Mouse (Mus musculus) T-helper 1 cell (primary cell): ENCODE measurements around the gene Rab7.
"Not testable (repeated sequence)": the region's sequence is repeated elsewhere in the genome, so short reads cannot be mapped to it uniquely, and the experiment has no call there.

Experiments used
- in situ Hi-C: fragments of 300-600 bp; cut with MboI, MseI; formaldehyde crosslinking; loops from one replicate; pipeline ENCODE4 v1.15.1; 2025; ENCODE audit warnings: high pct_unique_total_duplicates

Rab7 gene

GRCm38 (mm10) chr6:88054081-88054835, 9.2 kb upstream of the Rab7 start:
- in situ Hi-C loops: no loop called here

GRCm38 (mm10) chr6:88053228-88054080, 8.4 kb upstream of the Rab7 start:
- in situ Hi-C loops: no loop called here

GRCm38 (mm10) chr6:88051206-88051605, 6.1 kb upstream of the Rab7 start:
- in situ Hi-C loops: no loop called here

GRCm38 (mm10) chr6:88049008-88049407, 3.9 kb upstream of the Rab7 start:
- in situ Hi-C loops: no loop called here

GRCm38 (mm10) chr6:88047853-88048252, 2.8 kb upstream of the Rab7 start:
- in situ Hi-C loops: no loop called here

- in situ Hi-C loops: no loop called here
Observed at GRCm38 (mm10) chr6:88045406-88045766, 316 bp upstream of the Rab7 start.

- in situ Hi-C loops: loop anchor here (5.0 kb wide), 1 partner anchor 33 kb away; no protein-coding TSS in a partner anchor
Observed at GRCm38 (mm10) chr6:88044234-88044576, 865 bp downstream of the Rab7 start.

GRCm38 (mm10) chr6:88042336-88042735, 2.7 kb downstream of the Rab7 start:
- in situ Hi-C loops: loop anchor here (5.0 kb wide), 1 partner anchor 35 kb away; no protein-coding TSS in a partner anchor

GRCm38 (mm10) chr6:88041221-88041620, 3.8 kb downstream of the Rab7 start:
- in situ Hi-C loops: loop anchor here (5.0 kb wide), 1 partner anchor 36 kb away; no protein-coding TSS in a partner anchor

- in situ Hi-C loops: no loop called here
Observed at GRCm38 (mm10) chr6:88039426-88039825, 5.6 kb downstream of the Rab7 start.

GRCm38 (mm10) chr6:88037471-88038045, 7.5 kb downstream of the Rab7 start:
- in situ Hi-C loops: no loop called here

GRCm38 (mm10) chr6:88033504-88033903, 11.6 kb downstream of the Rab7 start:
- in situ Hi-C loops: no loop called here

- in situ Hi-C loops: no loop called here
Observed at GRCm38 (mm10) chr6:88030432-88030831, 14.6 kb downstream of the Rab7 start.

- in situ Hi-C loops: no loop called here
Observed at GRCm38 (mm10) chr6:88027390-88027789, 17.7 kb downstream of the Rab7 start.

- in situ Hi-C loops: no loop called here
Observed at GRCm38 (mm10) chr6:88023316-88023890, 21.7 kb downstream of the Rab7 start.

- in situ Hi-C loops: no loop called here
Observed at GRCm38 (mm10) chr6:88019154-88019553, 25.9 kb downstream of the Rab7 start.

- in situ Hi-C loops: no loop called here
Observed at GRCm38 (mm10) chr6:88017821-88018220, 27.2 kb downstream of the Rab7 start.

- in situ Hi-C loops: no loop called here
Observed at GRCm38 (mm10) chr6:88015797-88016196, 29.3 kb downstream of the Rab7 start.

- in situ Hi-C loops: no loop called here
Observed at GRCm38 (mm10) chr6:88013456-88013855, 31.6 kb downstream of the Rab7 start.

GRCm38 (mm10) chr6:88012601-88013000, 32.5 kb downstream of the Rab7 start:
- in situ Hi-C loops: no loop called here

GRCm38 (mm10) chr6:88011106-88011505, 34.0 kb downstream of the Rab7 start:
- in situ Hi-C loops: not testable (repeated sequence)

GRCm38 (mm10) chr6:88009209-88009608, 35.9 kb downstream of the Rab7 start:
- in situ Hi-C loops: no loop called here
